Mouse (Mus musculus): ENCODE measurements around the gene Lrrc4. TPM values are rescaled to one million over a fixed set of nuclear protein-coding genes. Genes with fewer than 3 reads are reported as not detected.

Lrrc4 gene
- total RNA-seq, 2 experiments from 2014 or later, result 85.2 to 95.7 TPM

- intact Hi-C loops (cut with DNase I), result no loop called here
- DNase-seq (ENCODE audit: low spot score in 2 of 2), result no peak
Measured at GRCm38 (mm10) chr6:28710035-28710434, 121.5 kb downstream of the Lrrc4 start.

- no peak for DNase-seq (ENCODE audit: low spot score in 2 of 2)
- intact Hi-C loops (cut with DNase I), result no loop called here
Measured at GRCm38 (mm10) chr6:28706976-28707592, 124.5 kb downstream of the Lrrc4 start.

GRCm38 (mm10) chr6:28706108-28706975 lies 125.2 kb downstream of the Lrrc4 start:
- peak in 1 of 2 experiments; percentile 44 for DNase-seq (ENCODE audit: low spot score in 2 of 2)
- intact Hi-C loops (cut with DNase I), result no loop called here

- peak; percentile 55 to 76 for DNase-seq (ENCODE audit: low spot score in 2 of 2)
- intact Hi-C loops (cut with DNase I), result no loop called here
Measured at GRCm38 (mm10) chr6:28705384-28706107, 126.0 kb downstream of the Lrrc4 start.

- no peak for DNase-seq (ENCODE audit: low spot score in 2 of 2)
- intact Hi-C loops (cut with DNase I), result no loop called here
Measured at GRCm38 (mm10) chr6:28704612-28705011, 126.9 kb downstream of the Lrrc4 start.

GRCm38 (mm10) chr6:28697214-28697613 lies 134.3 kb downstream of the Lrrc4 start:
- peak in 1 of 2 experiments; percentile 30 for DNase-seq (ENCODE audit: low spot score in 2 of 2)
- intact Hi-C loops (cut with DNase I), result loop anchor here (5.0 kb wide), 1 partner anchor 155 kb away; no protein-coding TSS in a partner anchor

- DNase-seq (ENCODE audit: low spot score in 2 of 2), result no peak
- intact Hi-C loops (cut with DNase I), result no loop called here
Measured at GRCm38 (mm10) chr6:28692659-28693058, 138.9 kb downstream of the Lrrc4 start.

GRCm38 (mm10) chr6:28687776-28688175 lies 143.8 kb downstream of the Lrrc4 start:
- no peak for DNase-seq (ENCODE audit: low spot score in 2 of 2)
- intact Hi-C loops (cut with DNase I), result no loop called here

GRCm38 (mm10) chr6:28685745-28686144 lies 145.8 kb downstream of the Lrrc4 start:
- intact Hi-C loops (cut with DNase I), result no loop called here
- DNase-seq (ENCODE audit: low spot score in 2 of 2), result no peak

GRCm38 (mm10) chr6:28685052-28685451 lies 146.5 kb downstream of the Lrrc4 start:
- intact Hi-C loops (cut with DNase I), result no loop called here
- no peak for DNase-seq (ENCODE audit: low spot score in 2 of 2)

- intact Hi-C loops (cut with DNase I), result no loop called here
Measured at GRCm38 (mm10) chr6:28681521-28682457, 149.8 kb downstream of the Lrrc4 start.

GRCm38 (mm10) chr6:28680537-28680936 lies 151.0 kb downstream of the Lrrc4 start:
- intact Hi-C loops (cut with DNase I), result no loop called here
- DNase-seq (ENCODE audit: low spot score in 2 of 2), result no peak

More at GRCm38 (mm10) chr6:28681521-28682457, 149.8 kb downstream of the Lrrc4 start:
- no peak for DNase-seq (ENCODE audit: low spot score in 2 of 2)

GRCm38 (mm10) chr6:28678896-28679295 lies 152.7 kb downstream of the Lrrc4 start:
- intact Hi-C loops (cut with DNase I), result no loop called here
- no peak for DNase-seq (ENCODE audit: low spot score in 2 of 2)

- intact Hi-C loops (cut with DNase I), result no loop called here
- no peak for DNase-seq (ENCODE audit: low spot score in 2 of 2)
Measured at GRCm38 (mm10) chr6:28674686-28675085, 156.9 kb downstream of the Lrrc4 start.

- DNase-seq (ENCODE audit: low spot score in 2 of 2), result no peak
- intact Hi-C loops (cut with DNase I), result no loop called here
Measured at GRCm38 (mm10) chr6:28672388-28672787, 159.2 kb downstream of the Lrrc4 start.

GRCm38 (mm10) chr6:28669251-28669650 lies 162.3 kb downstream of the Lrrc4 start:
- no peak for DNase-seq (ENCODE audit: low spot score in 2 of 2)
- intact Hi-C loops (cut with DNase I), result no loop called here

- no peak for DNase-seq (ENCODE audit: low spot score in 2 of 2)
- intact Hi-C loops (cut with DNase I), result no loop called here
Measured at GRCm38 (mm10) chr6:28667586-28667985, 164.0 kb downstream of the Lrrc4 start.

- intact Hi-C loops (cut with DNase I), result no loop called here
- DNase-seq (ENCODE audit: low spot score in 2 of 2), result no peak
Measured at GRCm38 (mm10) chr6:28664716-28665115, 166.8 kb downstream of the Lrrc4 start.

- intact Hi-C loops (cut with DNase I), result no loop called here
- DNase-seq (ENCODE audit: low spot score in 2 of 2), result peak in 1 of 2 experiments; percentile 14
Measured at GRCm38 (mm10) chr6:28663670-28664069, 167.9 kb downstream of the Lrrc4 start.

All from left cerebral cortex, postnatal 14 days (tissue).